Mouse (Mus musculus) erythroblast, embryonic 14.5 days (primary cell): ENCODE data around the gene Acsm5.

ENCODE experiments used
- GATA1 ChIP-seq: IDR thresholded peaks from 2 replicates; pipeline ENCODE4 v1.6.1; 2012; ENCODE audit warnings: low read length, inconsistent platforms, mixed read lengths
- TAL1 ChIP-seq: IDR thresholded peaks from 3 replicates; pipeline ENCODE4 v1.6.1; 2012; ENCODE audit warnings: low read length, inconsistent platforms, mixed read lengths

DNA sequence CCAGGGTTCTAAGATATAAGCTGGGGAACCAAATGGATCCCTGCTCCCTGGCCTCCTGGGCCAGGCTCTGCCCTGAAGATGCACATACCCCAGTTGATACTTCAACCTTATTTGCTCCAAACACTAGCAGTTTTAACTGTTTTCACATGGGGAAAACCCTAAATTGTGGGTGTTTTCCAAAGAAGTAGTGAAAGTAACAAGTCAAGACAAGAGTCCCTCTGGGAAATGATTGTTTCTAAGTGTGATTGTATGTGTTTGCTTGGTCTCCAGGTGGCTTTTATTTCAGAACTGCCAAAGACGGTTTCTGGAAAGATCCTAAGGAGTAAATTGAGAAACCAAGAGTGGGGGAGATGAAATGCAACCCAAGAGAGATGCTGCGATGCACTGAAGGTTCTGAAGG is 23.2 kb downstream of the Acsm5 start:
- TF ChIP-seq GATA1: no peak
- no peak for TF ChIP-seq TAL1
